Mouse (Mus musculus) forebrain, embryonic 15.5 days (tissue): ENCODE results near the gene Pbrm1. TPM values are rescaled to one million over a fixed set of nuclear protein-coding genes. Genes with fewer than 3 reads are reported as not detected.

Experiments used
- ATAC-seq: fragments of 200-750 bp; cut with Nextera tagmentation; replicated peaks from 2 replicates; pipeline ENCODE4 v1.8.0; 2017; ENCODE audit warnings: mild to moderate bottlenecking, moderate TSS enrichment, moderate library complexity
- H3K27ac ChIP-seq: fragments of 300-500 bp; sonication (generic); replicated peaks from 2 replicates; pipeline ENCODE4 v1.5.1; 2015; ENCODE audit warnings: mild to moderate bottlenecking, inconsistent platforms
- H3K27me3 ChIP-seq: fragments of 300-500 bp; sonication (generic); 2 replicates; pipeline ENCODE4 v1.6.1; 2015; ENCODE audit warnings: inconsistent platforms
- H3K36me3 ChIP-seq: fragments of 300-500 bp; sonication (generic); 2 replicates; pipeline ENCODE4 v1.6.1; 2015; ENCODE audit warnings: mild to moderate bottlenecking, inconsistent platforms
- H3K4me1 ChIP-seq: fragments of 300-500 bp; sonication (generic); 2 replicates; pipeline ENCODE4 v1.6.1; 2015; ENCODE audit warnings: inconsistent platforms
- H3K4me2 ChIP-seq: fragments of 300-500 bp; sonication (generic); replicated peaks from 2 replicates; pipeline ENCODE4 v1.6.1; 2015; ENCODE audit warnings: mild to moderate bottlenecking, inconsistent platforms
- H3K4me3 ChIP-seq: fragments of 300-500 bp; sonication (generic); 2 replicates; pipeline ENCODE4 v1.5.1; 2015; ENCODE audit warnings: mild to moderate bottlenecking, inconsistent platforms
- H3K9ac ChIP-seq: fragments of 300-500 bp; sonication (generic); replicated peaks from 2 replicates; pipeline ENCODE4 v1.6.1; 2015; ENCODE audit warnings: mild to moderate bottlenecking, inconsistent platforms
- H3K9me3 ChIP-seq: fragments of 300-500 bp; sonication (generic); 2 replicates; pipeline ENCODE4 v1.6.1; 2016; ENCODE audit warnings: inconsistent platforms
- WGBS: fragments of 180-500 bp; shearing (Covaris S2); methylation state at CpG from one replicate; pipeline ENCODE4 v1.1.7; 2015; ENCODE audit warnings: mixed read lengths; 5-methylcytosine and 5-hydroxymethylcytosine counted together
- polyA plus RNA-seq: library from polyadenylated mRNA; unstranded; fragments of >200 nt; fragmentation: Nextera tagmentation; extraction: Ambion mirVana; gene quantifications from 2 replicates; pipeline ENCODE4 v1.2.1, GENCODE M21; 2015

Pbrm1 gene
- polyA plus RNA-seq, 1 experiment from 2014 or later, result 165 TPM

DNA sequence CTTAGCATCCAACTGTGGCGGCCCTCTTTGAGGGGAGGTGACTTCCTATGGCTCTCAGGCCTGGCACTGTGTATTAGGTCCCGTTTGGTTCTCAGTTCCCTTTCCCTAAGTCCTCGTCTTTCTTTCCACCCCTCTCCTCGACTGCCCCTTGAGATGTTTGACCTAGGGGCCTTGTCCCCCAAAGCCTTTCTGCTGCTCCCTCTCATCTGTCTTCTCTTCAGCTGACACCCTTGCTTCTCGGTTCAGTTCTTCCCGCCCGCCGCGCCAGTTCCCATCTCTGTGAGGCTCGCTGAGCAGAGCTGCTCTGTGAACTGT, 118.3 kb downstream of the Pbrm1 start:
- Histone ChIP-seq H3K36me3 (peaks cover 25% of the 10 kb centered on the region), H3K4me2 (no peak overlapping the region), H3K9ac (no peak overlapping the region), H3K9me3 (no peaks in the 10 kb centered on the region), H3K27me3 (no peaks in the 10 kb centered on the region), H3K4me1 (peaks cover 34% of the 10 kb centered on the region), H3K4me3 (no peak overlapping the region), H3K27ac (no peak overlapping the region)
- 87% methylated on average over 10 of the region's 10 CpGs for WGBS
- no peak for ATAC-seq

DNA sequence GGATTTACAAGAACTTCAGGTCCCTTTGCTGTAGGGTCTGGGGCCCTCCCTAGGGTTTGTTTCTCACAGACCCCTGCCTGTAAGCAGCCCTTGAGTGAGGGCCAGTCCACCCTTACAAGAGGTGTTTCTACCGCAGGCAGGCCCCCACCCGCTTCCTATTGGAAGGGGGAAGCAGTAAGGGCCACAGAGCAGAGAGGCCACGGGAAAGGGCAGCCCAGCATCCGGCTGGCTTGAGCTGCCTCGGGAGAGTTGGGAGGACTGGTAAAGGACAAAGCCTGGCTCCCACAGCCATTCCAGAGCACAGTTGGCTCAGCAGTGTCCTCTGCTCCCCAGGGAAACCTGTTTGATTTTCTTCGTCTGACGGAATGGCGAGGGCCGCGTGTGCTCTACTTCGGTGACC, 118.9 kb downstream of the Pbrm1 start:
- Histone ChIP-seq H3K27ac (no peak overlapping the region), H3K4me1 (peaks cover 28% of the 10 kb centered on the region), H3K9ac (no peak overlapping the region), H3K4me2 (no peak overlapping the region), H3K36me3 (peaks cover 25% of the 10 kb centered on the region), H3K4me3 (no peak overlapping the region), H3K9me3 (no peaks in the 10 kb centered on the region), H3K27me3 (no peaks in the 10 kb centered on the region)
- ATAC-seq, result no peak
- WGBS, result 81% methylated on average over 11 of the region's 11 CpGs

- Histone ChIP-seq H3K4me2 (no peak overlapping the region), H3K9me3 (no peaks in the 10 kb centered on the region), H3K36me3 (peaks cover 25% of the 10 kb centered on the region), H3K4me3 (no peak overlapping the region), H3K9ac (no peak overlapping the region), H3K4me1 (peaks cover 22% of the 10 kb centered on the region), H3K27ac (no peak overlapping the region), H3K27me3 (no peaks in the 10 kb centered on the region)
- WGBS, result 86% methylated on average over 29 of the region's 35 CpGs
- ATAC-seq, result no peak
Observed at GRCm38 (mm10) chr14:31138219-31138896, 119.4 kb downstream of the Pbrm1 start.

DNA sequence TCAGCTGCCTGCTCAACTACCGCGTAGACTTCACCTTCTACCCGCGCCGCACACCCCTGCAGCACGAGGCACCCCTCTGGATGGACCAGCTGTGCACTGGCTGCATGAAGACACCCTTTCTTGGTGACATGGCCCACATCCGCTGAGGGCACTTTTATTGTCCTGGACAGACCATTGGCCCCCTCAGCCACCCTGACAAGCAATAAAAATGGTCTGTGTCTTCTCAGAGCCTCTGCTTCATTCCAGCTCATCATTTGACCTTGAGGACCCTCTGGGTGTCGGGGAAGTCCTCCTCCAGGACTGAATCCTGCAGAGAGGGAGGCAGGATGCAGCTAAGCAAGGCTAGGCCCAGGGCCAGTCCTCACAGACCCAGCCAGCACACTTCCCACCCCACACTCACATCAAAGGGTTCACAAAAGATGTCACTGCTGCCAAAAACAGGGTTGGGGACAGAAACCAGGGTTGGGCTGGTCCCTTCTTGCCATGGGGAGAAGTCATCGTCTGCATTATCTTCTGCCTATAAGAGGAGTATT, 120.0 kb downstream of the Pbrm1 start:
- peaks cover 25% of the 10 kb centered on the region for H3K36me3 ChIP-seq
- 94% methylated on average over 9 of the region's 9 CpGs for WGBS

DNA sequence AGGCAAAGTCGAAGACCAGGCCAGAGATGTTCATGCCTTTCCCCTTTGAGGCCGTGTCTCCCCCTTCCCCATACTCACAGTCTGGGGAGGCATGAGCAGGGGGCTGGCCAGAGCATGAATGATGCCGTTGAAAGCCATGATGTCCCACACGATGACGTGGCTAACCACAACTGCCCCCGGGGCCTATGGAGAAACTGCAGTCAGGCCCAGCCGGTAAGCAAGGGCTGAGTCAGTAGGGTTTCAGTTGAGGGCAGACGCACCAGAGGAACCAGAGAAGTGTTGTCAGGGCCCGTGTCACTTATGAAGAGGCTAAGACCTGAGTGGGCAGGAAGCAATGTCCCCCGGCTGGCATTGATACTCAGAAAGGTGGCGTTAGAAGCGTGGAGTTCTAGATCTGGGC, 120.7 kb downstream of the Pbrm1 start:
- Histone ChIP-seq H3K4me1 (peaks cover 9% of the 10 kb centered on the region), H3K36me3 (peaks cover 25% of the 10 kb centered on the region), H3K4me3 (no peak overlapping the region), H3K9me3 (no peaks in the 10 kb centered on the region), H3K9ac (no peak overlapping the region), H3K27me3 (no peaks in the 10 kb centered on the region), H3K4me2 (no peak overlapping the region), H3K27ac (no peak overlapping the region)
- WGBS, result 90% methylated on average over 12 of the region's 12 CpGs
- ATAC-seq, result no peak

More for the DNA sequence above, 120.0 kb downstream of the Pbrm1 start:
- Histone ChIP-seq H3K9ac (no peak overlapping the region), H3K4me2 (no peak overlapping the region), H3K27ac (no peak overlapping the region), H3K27me3 (no peaks in the 10 kb centered on the region), H3K4me1 (peaks cover 16% of the 10 kb centered on the region), H3K9me3 (no peaks in the 10 kb centered on the region), H3K4me3 (no peak overlapping the region)
- ATAC-seq, result no peak

DNA sequence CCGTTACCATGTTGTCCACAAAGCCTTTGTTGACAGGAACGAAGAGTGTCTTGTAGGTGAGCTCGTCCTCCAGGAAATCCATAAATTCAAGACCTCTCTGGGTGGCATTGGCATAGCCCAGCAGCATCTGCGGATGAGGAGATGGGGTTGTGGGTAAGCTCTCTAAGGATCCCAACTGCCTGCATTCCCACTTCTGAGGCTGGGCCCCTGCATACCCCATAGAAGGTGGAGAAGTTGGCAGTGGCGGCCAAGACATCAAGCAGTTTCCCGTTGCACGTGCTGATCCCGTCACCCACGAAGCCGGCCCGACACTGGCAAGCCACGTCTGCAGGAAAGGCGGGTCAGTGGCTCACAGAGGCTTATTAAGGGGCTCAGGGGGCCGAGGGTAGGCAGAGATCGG, 121.2 kb downstream of the Pbrm1 start:
- Histone ChIP-seq H3K27ac (no peak overlapping the region), H3K4me3 (no peak overlapping the region), H3K9ac (no peak overlapping the region), H3K4me2 (no peak overlapping the region), H3K4me1 (peaks cover 5% of the 10 kb centered on the region; the same call in 1 of the 2 replicates), H3K9me3 (no peaks in the 10 kb centered on the region), H3K36me3 (peaks cover 25% of the 10 kb centered on the region), H3K27me3 (no peaks in the 10 kb centered on the region)
- WGBS, result 92% methylated on average over 15 of the region's 15 CpGs
- ATAC-seq, result no peak

DNA sequence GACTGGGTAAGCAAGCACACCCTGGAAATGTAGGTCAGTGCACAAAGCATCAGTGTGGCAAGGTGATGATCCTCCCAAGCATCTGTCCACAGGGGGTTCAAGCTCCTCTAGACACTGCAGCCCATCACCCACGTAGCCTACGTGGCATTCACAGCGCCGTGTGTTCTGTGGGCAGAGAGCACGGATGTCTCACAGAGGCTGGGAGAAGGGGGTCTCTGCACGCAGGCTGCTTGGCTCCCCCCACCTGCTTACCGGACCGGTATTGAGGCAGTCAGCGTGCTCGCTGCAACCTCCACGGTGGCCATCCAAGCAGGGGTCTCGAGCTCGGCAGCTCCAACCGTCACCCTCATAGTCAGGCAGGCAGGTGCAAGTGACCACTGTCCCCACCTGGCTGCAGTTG, 122.1 kb downstream of the Pbrm1 start:
- H3K4me2 ChIP-seq, result no peak overlapping the region
- ATAC-seq, result no peak
- H3K4me1 ChIP-seq, result peaks cover 3% of the 10 kb centered on the region; the same call in 1 of the 2 replicates
- whole genome bisulfite sequencing, result 95% methylated on average over 14 of the region's 14 CpGs
- no peak overlapping the region for H3K9ac ChIP-seq
- H3K9me3 ChIP-seq, result no peaks in the 10 kb centered on the region
- H3K36me3 ChIP-seq, result peaks cover 18% of the 10 kb centered on the region
- H3K4me3 ChIP-seq, result no peak overlapping the region
- no peaks in the 10 kb centered on the region for H3K27me3 ChIP-seq
- H3K27ac ChIP-seq, result no peak overlapping the region

DNA sequence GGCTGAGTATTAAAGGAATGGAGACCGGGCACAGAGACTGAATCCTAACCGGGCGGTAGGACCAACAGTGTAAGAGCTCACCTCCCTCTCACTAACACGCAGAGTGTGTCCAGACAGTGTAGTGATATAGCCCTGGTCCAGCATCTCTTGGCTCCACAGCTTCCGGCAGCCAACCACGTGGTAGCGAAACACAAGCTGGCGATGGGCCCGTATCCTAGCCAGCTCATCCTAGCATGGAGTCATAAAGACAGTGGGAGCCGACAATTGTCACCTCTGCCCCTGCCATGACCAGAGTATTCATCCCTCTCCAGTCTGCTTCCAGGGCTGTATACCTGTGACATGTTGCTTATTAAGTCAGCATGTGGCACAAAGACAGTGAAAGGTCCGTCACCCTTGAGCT, 126.8 kb downstream of the Pbrm1 start:
- Histone ChIP-seq H3K4me2 (no peak overlapping the region), H3K4me1 (no peaks in the 10 kb centered on the region), H3K9me3 (no peaks in the 10 kb centered on the region), H3K36me3 (no peaks in the 10 kb centered on the region), H3K27me3 (no peaks in the 10 kb centered on the region), H3K9ac (no peak overlapping the region), H3K27ac (no peak overlapping the region), H3K4me3 (no peak overlapping the region)
- no peak for ATAC-seq
- 93% methylated on average over 11 of the region's 11 CpGs for WGBS

DNA sequence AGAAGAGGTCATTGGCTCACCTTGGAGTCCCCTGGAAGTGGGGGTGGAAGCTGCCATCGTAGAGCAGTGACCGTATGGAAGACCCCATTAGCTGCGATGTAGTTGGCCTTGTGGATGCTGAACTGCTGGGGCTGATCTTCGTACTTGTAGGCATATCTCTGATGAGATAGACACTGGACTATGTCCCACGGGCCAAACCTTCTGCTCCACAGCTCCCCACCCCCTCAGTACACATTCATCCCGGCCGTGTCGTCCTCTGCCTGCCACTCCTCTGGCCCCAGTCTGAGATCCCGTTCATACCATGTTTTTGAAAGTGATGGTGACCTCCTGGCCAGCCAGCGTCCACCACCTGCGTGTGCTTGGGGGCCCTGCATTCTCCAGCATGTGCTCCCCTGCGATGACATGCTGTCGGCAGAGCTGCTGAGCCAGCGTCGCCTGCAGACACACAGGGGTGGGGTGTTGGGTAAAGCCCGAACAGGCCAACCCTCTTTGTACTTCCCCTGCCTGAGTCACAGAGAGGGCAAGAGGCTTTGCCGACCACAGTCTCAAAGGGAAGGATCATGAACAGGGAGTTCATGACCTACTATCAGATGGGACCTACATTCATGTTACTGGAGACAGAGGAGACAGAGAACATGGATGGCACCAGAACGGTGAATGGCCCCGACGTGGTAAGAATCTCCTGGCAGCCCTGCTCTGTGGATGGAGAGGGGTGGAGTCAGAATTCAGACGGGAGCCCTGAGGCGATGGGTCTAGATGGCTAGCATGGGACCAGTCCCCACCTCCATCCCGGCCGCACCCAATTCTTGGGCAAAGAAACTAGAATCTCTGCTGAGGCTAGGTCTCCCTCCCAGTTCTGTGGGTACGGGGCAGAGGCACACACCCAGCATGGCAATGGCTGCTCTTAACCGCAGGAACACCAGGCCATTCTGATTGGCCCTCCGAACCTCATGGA, 141.5 kb downstream of the Pbrm1 start:
- Histone ChIP-seq H3K9me3 (no peaks in the 10 kb centered on the region), H3K27ac (no peak overlapping the region), H3K4me1 (0 out of 2 replicates have a peak, but pooled peaks cover under 1% of the 10 kb centered on the region), H3K27me3 (no peaks in the 10 kb centered on the region), H3K36me3 (no peaks in the 10 kb centered on the region), H3K4me3 (no peak overlapping the region), H3K9ac (no peak overlapping the region), H3K4me2 (no peak overlapping the region)
- ATAC-seq, result no peak
- 83% methylated on average over 27 of the region's 27 CpGs for WGBS

GRCm38 (mm10) chr14:31161191-31161590, 142.3 kb downstream of the Pbrm1 start:
- Histone ChIP-seq H3K27me3 (no peaks in the 10 kb centered on the region), H3K27ac (no peak overlapping the region), H3K9ac (no peak overlapping the region), H3K36me3 (no peaks in the 10 kb centered on the region), H3K4me3 (no peak overlapping the region), H3K4me1 (0 out of 2 replicates have a peak, but pooled peaks cover 3% of the 10 kb centered on the region), H3K9me3 (no peaks in the 10 kb centered on the region), H3K4me2 (no peak overlapping the region)
- 91% methylated on average over 7 of the region's 7 CpGs for WGBS
- no peak for ATAC-seq

DNA sequence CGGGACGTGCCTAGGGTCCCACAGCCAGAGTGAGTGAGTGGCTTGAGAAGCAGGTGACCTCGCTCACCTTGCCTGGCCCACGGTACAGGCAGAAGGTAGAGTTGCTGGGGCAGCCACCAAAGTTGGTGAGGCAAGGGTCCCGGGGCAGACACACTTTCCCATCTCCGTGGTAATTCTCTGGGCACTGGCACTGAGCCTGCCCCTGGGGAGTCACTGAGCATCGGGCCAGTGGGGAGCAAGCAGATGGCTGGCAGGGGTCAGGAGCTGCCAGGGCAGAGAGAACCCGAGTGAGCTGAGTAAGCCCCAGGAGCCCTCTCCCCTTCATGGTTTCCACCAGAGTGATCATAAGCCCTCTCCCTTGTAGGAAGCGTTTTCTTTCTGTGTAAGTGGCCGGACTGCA, 142.7 kb downstream of the Pbrm1 start:
- Histone ChIP-seq H3K4me2 (no peak overlapping the region), H3K9me3 (no peaks in the 10 kb centered on the region), H3K36me3 (no peaks in the 10 kb centered on the region), H3K27ac (no peak overlapping the region), H3K4me3 (no peak overlapping the region), H3K9ac (no peak overlapping the region), H3K27me3 (no peaks in the 10 kb centered on the region), H3K4me1 (peaks cover 7% of the 10 kb centered on the region; the same call in 1 of the 2 replicates)
- 69% methylated on average over 10 of the region's 10 CpGs for WGBS
- no peak for ATAC-seq

DNA sequence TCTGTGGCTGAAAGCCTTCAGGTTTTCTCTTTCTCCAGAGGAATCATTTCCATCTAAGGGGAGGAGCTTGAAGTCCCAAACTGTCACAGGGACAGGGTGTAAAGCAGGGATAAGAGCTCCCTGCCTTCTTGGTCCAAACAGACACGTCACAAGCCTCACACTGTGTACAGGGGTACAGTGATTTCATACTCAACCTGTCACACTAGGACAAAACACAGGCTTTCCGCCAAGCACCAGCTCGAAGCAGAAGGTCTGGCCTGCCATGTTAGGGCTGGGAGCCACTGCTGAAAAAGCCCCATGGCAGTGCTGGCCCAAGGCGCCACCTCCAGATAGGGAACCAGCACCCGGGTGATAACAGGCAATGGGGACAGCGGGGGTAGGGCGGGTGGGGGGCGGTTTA, 145.1 kb downstream of the Pbrm1 start:
- Histone ChIP-seq H3K9ac (no peak overlapping the region), H3K4me3 (no peak overlapping the region), H3K9me3 (no peaks in the 10 kb centered on the region), H3K4me2 (no peak overlapping the region), H3K4me1 (peaks cover 13% of the 10 kb centered on the region; the same call in 1 of the 2 replicates), H3K36me3 (no peaks in the 10 kb centered on the region), H3K27ac (no peak overlapping the region), H3K27me3 (no peaks in the 10 kb centered on the region)
- ATAC-seq, result no peak
- WGBS, result 76% methylated on average over 8 of the region's 8 CpGs
